Mouse (Mus musculus) forebrain, postnatal 0 days (tissue): ENCODE results near the gene Adamtsl4. TPM values are rescaled to one million over a fixed set of nuclear protein-coding genes. Genes with fewer than 3 reads are reported as not detected.

ENCODE experiments used
- ATAC-seq: fragments of 200-750 bp; cut with Nextera tagmentation; 2 replicates; pipeline ENCODE4 v1.8.0; 2017; ENCODE audit warnings: mild to moderate bottlenecking, moderate library complexity
- DNase-seq: peaks from one replicate; pipeline ENCODE4 v3.0.0-alpha.2; 2015
- H3K27ac ChIP-seq: fragments of 300-500 bp; sonication (generic); 2 replicates; pipeline ENCODE4 v1.5.1; 2014; ENCODE audit warnings: low read depth, mild to moderate bottlenecking, antibody characterized with exemption, low read length, moderate library complexity, mixed read lengths
- H3K27me3 ChIP-seq: fragments of 300-500 bp; sonication (generic); 2 replicates; pipeline ENCODE4 v1.6.1; 2014; ENCODE audit warnings: mild to moderate bottlenecking, low read length, mixed read lengths; ENCODE audit not compliant: insufficient read depth
- H3K36me3 ChIP-seq: fragments of 300-500 bp; sonication (generic); 2 replicates; pipeline ENCODE4 v1.6.1; 2014; ENCODE audit warnings: mild to moderate bottlenecking, moderate library complexity; ENCODE audit not compliant: insufficient read depth
- H3K4me1 ChIP-seq: fragments of 300-500 bp; sonication (generic); 2 replicates; pipeline ENCODE4 v1.6.1; 2014; ENCODE audit warnings: antibody characterized with exemption; ENCODE audit not compliant: insufficient read depth
- H3K4me2 ChIP-seq: fragments of 300-500 bp; sonication (generic); 2 replicates; pipeline ENCODE4 v1.6.1; 2014; ENCODE audit warnings: low read depth, mild to moderate bottlenecking, moderate library complexity
- H3K4me3 ChIP-seq: fragments of 300-500 bp; sonication (generic); 2 replicates; pipeline ENCODE4 v1.5.1; 2014; ENCODE audit warnings: low read depth, low read length, mixed read lengths
- H3K9ac ChIP-seq: fragments of 300-500 bp; sonication (generic); 2 replicates; pipeline ENCODE4 v1.6.1; 2014; ENCODE audit warnings: mild to moderate bottlenecking
- H3K9me3 ChIP-seq: fragments of 300-500 bp; sonication (generic); 2 replicates; pipeline ENCODE4 v1.6.1; 2016; ENCODE audit warnings: low read length
- CTCF ChIP-seq: sonication (generic); IDR thresholded peaks from 2 replicates; pipeline ENCODE4 v1.5.1; 2016; ENCODE audit warnings: antibody characterized with exemption, control low read depth, low read depth
- WGBS: fragments of 180-500 bp; shearing (Covaris S2); extraction: QIAGEN DNeasy Blood & Tissue Kit; methylation state at CpG from one replicate; pipeline ENCODE4 v1.1.7; 2014; 5-methylcytosine and 5-hydroxymethylcytosine counted together
- polyA plus RNA-seq: library from polyadenylated mRNA; unstranded; fragments of >200 nt; fragmentation: Nextera tagmentation; extraction: Ambion mirVana; gene quantifications from 2 replicates; pipeline ENCODE4 v1.2.1, GENCODE M21; 2015
- total RNA-seq: library from RNA; depleted of rRNA; stranded (reverse); fragments of >200 nt; gene quantifications from 2 replicates; pipeline ENCODE4 v1.2.3, GENCODE M21; 2014

Adamtsl4 gene
- total and polyA plus RNA-seq, 2 experiments from 2014 or later = 0.81 to 2.0 TPM

- no peak overlapping the region for H3K9ac ChIP-seq
- H3K27me3 ChIP-seq = no peaks in the 10 kb centered on the region
- H3K36me3 ChIP-seq = peaks cover 11% of the 10 kb centered on the region; the same call in 1 of the 2 replicates
- no peak overlapping the region for H3K4me2 ChIP-seq
- peak; percentile 70 for TF ChIP-seq CTCF
- H3K9me3 ChIP-seq = no peaks in the 10 kb centered on the region
- WGBS = 62% methylated on average over 15 of the region's 15 CpGs
- no peaks in the 10 kb centered on the region for H3K4me1 ChIP-seq
- ATAC-seq = no peak
- no peak overlapping the region for H3K4me3 ChIP-seq
- no peak for DNase-seq
- H3K27ac ChIP-seq = no peak overlapping the region
Observed at GRCm38 (mm10) chr3:95676745-95677419, 10.8 kb downstream of the Adamtsl4 start.

- ATAC-seq (peak; percentile 66), DNase-seq (peak; percentile 68)
- Histone ChIP-seq H3K36me3 (peaks cover 16% of the 10 kb centered on the region; the same call in 1 of the 2 replicates), H3K27me3 (no peaks in the 10 kb centered on the region), H3K9me3 (no peaks in the 10 kb centered on the region), H3K9ac (no peak overlapping the region), H3K27ac (peak overlapping the region; percentile 67; the same call in 1 of the 2 replicates), H3K4me1 (no peaks in the 10 kb centered on the region), H3K4me3 (no peak overlapping the region), H3K4me2 (no peak overlapping the region)
- TF ChIP-seq CTCF = peak; percentile 76
- 30% methylated on average over 8 of the region's 8 CpGs for WGBS
Observed at GRCm38 (mm10) chr3:95675301-95676092, 12.2 kb downstream of the Adamtsl4 start.

DNA sequence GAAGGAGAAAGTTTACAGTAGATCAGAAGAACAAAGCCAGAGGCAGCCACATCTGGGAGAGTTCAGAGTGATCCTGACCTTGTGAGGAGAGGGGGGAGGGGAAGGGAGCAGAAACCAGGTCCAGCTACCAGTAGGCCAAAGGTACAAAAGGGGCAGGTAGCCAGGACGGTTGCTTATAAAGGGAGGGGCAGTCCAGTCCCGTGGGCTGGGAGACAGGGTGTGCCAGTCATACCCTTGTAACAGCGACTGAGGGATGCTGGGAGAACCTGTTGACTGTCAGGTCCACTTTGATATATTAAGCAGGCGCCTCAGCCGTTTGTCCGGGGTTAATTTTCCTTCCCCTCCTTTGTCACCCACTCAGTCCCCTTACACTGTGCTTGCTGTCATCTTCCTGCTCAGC, 12.9 kb downstream of the Adamtsl4 start:
- no peak for TF ChIP-seq CTCF

GRCm38 (mm10) chr3:95674236-95674635, 13.5 kb downstream of the Adamtsl4 start:
- DNase-seq (no peak), ATAC-seq (no peak)
- Histone ChIP-seq H3K4me3 (no peak overlapping the region), H3K4me2 (no peak overlapping the region), H3K9me3 (no peaks in the 10 kb centered on the region), H3K27ac (peak overlapping the region; percentile 54; the same call in 1 of the 2 replicates), H3K27me3 (no peaks in the 10 kb centered on the region), H3K9ac (no peak overlapping the region), H3K4me1 (no peaks in the 10 kb centered on the region), H3K36me3 (peaks cover 16% of the 10 kb centered on the region; the same call in 1 of the 2 replicates)
- 45% methylated on average over 2 of the region's 2 CpGs for WGBS
- no peak for TF ChIP-seq CTCF

More for the DNA sequence above, 12.9 kb downstream of the Adamtsl4 start:
- Histone ChIP-seq H3K4me1 (no peaks in the 10 kb centered on the region), H3K27me3 (no peaks in the 10 kb centered on the region), H3K9ac (no peak overlapping the region), H3K4me3 (no peak overlapping the region), H3K4me2 (no peak overlapping the region), H3K9me3 (no peaks in the 10 kb centered on the region), H3K27ac (peak overlapping the region; percentile 67; the same call in 1 of the 2 replicates), H3K36me3 (peaks cover 16% of the 10 kb centered on the region; the same call in 1 of the 2 replicates)
- DNase-seq (no peak), ATAC-seq (no peak)
- WGBS = 30% methylated on average over 6 of the region's 6 CpGs

- Histone ChIP-seq H3K27ac (peak overlapping the region; percentile 54; the same call in 1 of the 2 replicates), H3K27me3 (no peaks in the 10 kb centered on the region), H3K4me2 (no peak overlapping the region), H3K9me3 (no peaks in the 10 kb centered on the region), H3K4me3 (no peak overlapping the region), H3K9ac (no peak overlapping the region), H3K4me1 (no peaks in the 10 kb centered on the region), H3K36me3 (peaks cover 16% of the 10 kb centered on the region; the same call in 1 of the 2 replicates)
- no peak for DNase-seq
- no peak for ATAC-seq
- TF ChIP-seq CTCF = no peak
- 36% methylated on average over 11 of the region's 11 CpGs for WGBS
Observed at GRCm38 (mm10) chr3:95673707-95674211, 14.0 kb downstream of the Adamtsl4 start.

GRCm38 (mm10) chr3:95672861-95673706, 14.6 kb downstream of the Adamtsl4 start:
- H3K36me3 ChIP-seq = peaks cover 16% of the 10 kb centered on the region; the same call in 1 of the 2 replicates
- no peaks in the 10 kb centered on the region for H3K27me3 ChIP-seq
- H3K4me2 ChIP-seq = no peak overlapping the region
- no peaks in the 10 kb centered on the region for H3K9me3 ChIP-seq
- DNase-seq (no peak), ATAC-seq (no peak)
- WGBS = 55% methylated on average over 10 of the region's 10 CpGs
- no peaks in the 10 kb centered on the region for H3K4me1 ChIP-seq
- TF ChIP-seq CTCF = no peak
- no peak overlapping the region for H3K27ac ChIP-seq
- no peak overlapping the region for H3K9ac ChIP-seq
- H3K4me3 ChIP-seq = no peak overlapping the region
